Mouse (Mus musculus) hindbrain, embryonic 11.5 days (tissue): ENCODE results near the gene Mob3b. TPM values are rescaled to one million over a fixed set of nuclear protein-coding genes. Genes with fewer than 3 reads are reported as not detected.

ENCODE experiments used
- ATAC-seq: fragments of 200-750 bp; cut with Nextera tagmentation; 2 replicates; pipeline ENCODE4 v1.8.0; 2017; ENCODE audit warnings: mild to moderate bottlenecking, moderate TSS enrichment, moderate library complexity; ENCODE audit not compliant: low FRiP score
- DNase-seq: peaks from one replicate; pipeline ENCODE4 v3.0.0-alpha.2; 2015; ENCODE audit warnings: low spot score
- H3K27ac ChIP-seq: fragments of 300-500 bp; sonication (generic); 2 replicates; pipeline ENCODE4 v1.5.1; 2014; ENCODE audit warnings: mild to moderate bottlenecking, low read depth, low read length
- H3K27me3 ChIP-seq: fragments of 300-500 bp; sonication (generic); 2 replicates; pipeline ENCODE4 v1.6.1; 2014; ENCODE audit warnings: mild to moderate bottlenecking, low read length, moderate library complexity, mixed read lengths; ENCODE audit not compliant: control insufficient read depth, insufficient read depth
- H3K36me3 ChIP-seq: fragments of 300-500 bp; sonication (generic); 2 replicates; pipeline ENCODE4 v1.6.1; 2014; ENCODE audit warnings: mild to moderate bottlenecking, low read length, moderate library complexity, mixed read lengths; ENCODE audit not compliant: control insufficient read depth, insufficient read depth
- H3K4me1 ChIP-seq: fragments of 300-500 bp; sonication (generic); replicated peaks from 2 replicates; pipeline ENCODE4 v1.6.1; 2014; ENCODE audit warnings: low read length, mixed read lengths; ENCODE audit not compliant: control insufficient read depth, insufficient read depth
- H3K4me2 ChIP-seq: fragments of 300-500 bp; sonication (generic); replicated peaks from 2 replicates; pipeline ENCODE4 v1.6.1; 2014; ENCODE audit warnings: mild to moderate bottlenecking, low read depth, low read length
- H3K4me3 ChIP-seq: fragments of 300-500 bp; sonication (generic); 2 replicates; pipeline ENCODE4 v1.5.1; 2014; ENCODE audit warnings: low read depth, low read length
- H3K9ac ChIP-seq: fragments of 300-500 bp; sonication (generic); 2 replicates; pipeline ENCODE4 v1.6.1; 2014; ENCODE audit warnings: low read depth, low read length
- H3K9me3 ChIP-seq: fragments of 300-500 bp; sonication (generic); 2 replicates; pipeline ENCODE4 v1.6.1; 2016; ENCODE audit warnings: low read length; ENCODE audit not compliant: control insufficient read depth
- WGBS: fragments of 180-500 bp; shearing (Covaris S2); extraction: QIAGEN DNeasy Blood & Tissue Kit; methylation state at CpG from one replicate; pipeline ENCODE4 v1.1.7; 2014; 5-methylcytosine and 5-hydroxymethylcytosine counted together
- polyA plus RNA-seq: library from polyadenylated mRNA; unstranded; fragments of >200 nt; fragmentation: Nextera tagmentation; extraction: Ambion mirVana; gene quantifications from 2 replicates; pipeline ENCODE4 v1.2.1, GENCODE M21; 2014

The Mob3b gene
- polyA plus RNA-seq, 1 experiment from 2014 or later: 14.5 TPM

GRCm38 (mm10) chr4:35051152-35051551 lies 106.1 kb downstream of the Mob3b start:
- H3K27me3 ChIP-seq: no peaks in the 10 kb centered on the region
- no peak overlapping the region for H3K27ac ChIP-seq
- WGBS: 87% methylated on average over 7 of the region's 7 CpGs
- H3K4me1 ChIP-seq: no peaks in the 10 kb centered on the region
- no peaks in the 10 kb centered on the region for H3K36me3 ChIP-seq
- H3K9ac ChIP-seq: no peak overlapping the region
- no peak overlapping the region for H3K4me3 ChIP-seq
- no peak for DNase-seq
- H3K9me3 ChIP-seq: no peaks in the 10 kb centered on the region
- ATAC-seq: no peak
- no peak overlapping the region for H3K4me2 ChIP-seq

GRCm38 (mm10) chr4:35049742-35050058 lies 107.6 kb downstream of the Mob3b start:
- H3K9ac ChIP-seq: no peak overlapping the region
- DNase-seq (no peak), ATAC-seq (no peak)
- no peaks in the 10 kb centered on the region for H3K9me3 ChIP-seq
- no peaks in the 10 kb centered on the region for H3K27me3 ChIP-seq
- H3K4me1 ChIP-seq: no peaks in the 10 kb centered on the region
- H3K36me3 ChIP-seq: no peaks in the 10 kb centered on the region
- WGBS: 45% methylated on average over 5 of the region's 5 CpGs
- H3K27ac ChIP-seq: no peak overlapping the region
- H3K4me3 ChIP-seq: no peak overlapping the region
- H3K4me2 ChIP-seq: no peak overlapping the region

GRCm38 (mm10) chr4:35049036-35049741 lies 108.1 kb downstream of the Mob3b start:
- ATAC-seq: no peak
- Histone ChIP-seq H3K4me3 (no peak overlapping the region), H3K27me3 (no peaks in the 10 kb centered on the region), H3K27ac (no peak overlapping the region), H3K9ac (no peak overlapping the region), H3K4me1 (no peaks in the 10 kb centered on the region), H3K36me3 (no peaks in the 10 kb centered on the region), H3K4me2 (no peak overlapping the region), H3K9me3 (no peaks in the 10 kb centered on the region)
- no peak for DNase-seq
- 39% methylated on average over 9 of the region's 9 CpGs for WGBS

GRCm38 (mm10) chr4:35040896-35041295 lies 116.4 kb downstream of the Mob3b start:
- DNase-seq: no peak
- H3K9ac ChIP-seq: no peak overlapping the region
- no peaks in the 10 kb centered on the region for H3K36me3 ChIP-seq
- H3K27ac ChIP-seq: no peak overlapping the region
- H3K9me3 ChIP-seq: no peaks in the 10 kb centered on the region
- no peaks in the 10 kb centered on the region for H3K4me1 ChIP-seq
- no peaks in the 10 kb centered on the region for H3K27me3 ChIP-seq
- no peak overlapping the region for H3K4me3 ChIP-seq
- 93% methylated on average over 5 of the region's 5 CpGs for WGBS
- no peak for ATAC-seq
- H3K4me2 ChIP-seq: no peak overlapping the region

GRCm38 (mm10) chr4:35040306-35040705 lies 117.0 kb downstream of the Mob3b start:
- no peaks in the 10 kb centered on the region for H3K4me1 ChIP-seq
- DNase-seq: no peak
- H3K36me3 ChIP-seq: no peaks in the 10 kb centered on the region
- H3K9ac ChIP-seq: no peak overlapping the region
- no peaks in the 10 kb centered on the region for H3K9me3 ChIP-seq
- no peaks in the 10 kb centered on the region for H3K27me3 ChIP-seq
- H3K4me2 ChIP-seq: no peak overlapping the region
- 97% methylated on average over 1 of the region's 1 CpGs for WGBS
- no peak overlapping the region for H3K27ac ChIP-seq
- no peak overlapping the region for H3K4me3 ChIP-seq
- ATAC-seq: no peak

GRCm38 (mm10) chr4:35037824-35038223 lies 119.5 kb downstream of the Mob3b start:
- no peak overlapping the region for H3K4me2 ChIP-seq

GRCm38 (mm10) chr4:35034504-35035290 lies 122.6 kb downstream of the Mob3b start:
- ATAC-seq: no peak
- Histone ChIP-seq H3K27ac (no peak overlapping the region), H3K4me3 (no peak overlapping the region), H3K9me3 (no peaks in the 10 kb centered on the region), H3K9ac (no peak overlapping the region), H3K4me1 (no peaks in the 10 kb centered on the region), H3K4me2 (no peak overlapping the region), H3K36me3 (no peaks in the 10 kb centered on the region), H3K27me3 (no peaks in the 10 kb centered on the region)
- DNase-seq: no peak
- 55% methylated on average over 18 of the region's 18 CpGs for WGBS

More at GRCm38 (mm10) chr4:35037824-35038223, 119.5 kb downstream of the Mob3b start:
- Histone ChIP-seq H3K4me1 (no peaks in the 10 kb centered on the region), H3K27me3 (no peaks in the 10 kb centered on the region), H3K9me3 (no peaks in the 10 kb centered on the region), H3K36me3 (no peaks in the 10 kb centered on the region), H3K4me3 (no peak overlapping the region), H3K9ac (no peak overlapping the region), H3K27ac (no peak overlapping the region)
- no peak for DNase-seq
- ATAC-seq: no peak
- WGBS: 73% methylated on average over 2 of the region's 2 CpGs

- no peak overlapping the region for H3K4me2 ChIP-seq
- 91% methylated on average over 3 of the region's 3 CpGs for WGBS
- DNase-seq: no peak
- H3K27me3 ChIP-seq: no peaks in the 10 kb centered on the region
- H3K4me1 ChIP-seq: no peaks in the 10 kb centered on the region
- no peak for ATAC-seq
- H3K9me3 ChIP-seq: no peaks in the 10 kb centered on the region
- no peak overlapping the region for H3K4me3 ChIP-seq
- no peaks in the 10 kb centered on the region for H3K36me3 ChIP-seq
- no peak overlapping the region for H3K9ac ChIP-seq
- no peak overlapping the region for H3K27ac ChIP-seq
Measured at GRCm38 (mm10) chr4:35032758-35033157, 124.5 kb downstream of the Mob3b start.

- Histone ChIP-seq H3K4me2 (no peak overlapping the region), H3K9ac (no peak overlapping the region), H3K4me1 (no peaks in the 10 kb centered on the region), H3K9me3 (no peaks in the 10 kb centered on the region), H3K27me3 (no peaks in the 10 kb centered on the region), H3K4me3 (no peak overlapping the region), H3K36me3 (no peaks in the 10 kb centered on the region), H3K27ac (no peak overlapping the region)
- DNase-seq: no peak
- 71% methylated on average over 3 of the region's 3 CpGs for WGBS
- ATAC-seq: no peak
Measured at GRCm38 (mm10) chr4:35031623-35032022, 125.7 kb downstream of the Mob3b start.
